Comparison of ENCODE assay signal across 7 mouse cellular contexts in genomic region chr10:68135416-68135815, GRCm38 (mm10).
A peak's percentile ranks its signal among the peaks of the same experiment; 100 is the strongest.
DNase-seq lines count a peak whose midpoint lies in the region; ATAC-seq and TF ChIP-seq lines count a peak whose summit lies in the region.

No protein-coding gene starts in this region.

- H3K4me1 ChIP-seq in ES-Bruce4 (ENCODE audit: control insufficient read depth, insufficient read depth, low read length) = peaks cover 7% of the 10 kb centered on the region
- H3K4me1 ChIP-seq in brown adipose tissue, adult 24 weeks (ENCODE audit: control insufficient read depth, insufficient read depth, insufficient read length, low read length) = peaks cover 15% of the 10 kb centered on the region; the same call in 1 of the 2 replicates
- peaks cover 11% of the 10 kb centered on the region; the same call in 1 of the 2 replicates for H3K4me1 ChIP-seq in hindbrain, postnatal 0 days (ENCODE audit: insufficient read depth, low read length)

- peak overlapping the region; percentile 98 for H3K27ac ChIP-seq in ES-Bruce4 (ENCODE audit: insufficient read depth, low read length)
- H3K27ac ChIP-seq in brown adipose tissue, adult 24 weeks (replicated peaks; ENCODE audit: low read depth, low read length) = peak overlapping the region; percentile 93
- H3K27ac ChIP-seq in hindbrain, postnatal 0 days = no peak overlapping the region

- DNase-seq in hindbrain, postnatal 0 days (ENCODE audit: low spot score) = no peak
- peak; percentile 73 for DNase-seq in lung, postnatal 25 days (ENCODE audit: low spot score)
- DNase-seq in gastrocnemius, postnatal 10 days = no peak
- DNase-seq in thymus, postnatal 36 days = no peak
- no peak for DNase-seq in frontal cortex, postnatal 10 days (ENCODE audit: low spot score in 2 of 2)

- no peak for TF ChIP-seq CTCF in ES-Bruce4 (IDR thresholded peaks at IDR 0.05; ENCODE audit: low read depth, low read length)
- no peak for TF ChIP-seq CTCF in hindbrain, postnatal 0 days (IDR thresholded peaks at IDR 0.05; ENCODE audit: low read depth)

- WGBS in hindbrain, postnatal 0 days = 19% methylated on average over 4 of the region's 4 CpGs

- H3K9me3 ChIP-seq in ES-Bruce4 (replicated peaks; ENCODE audit: control insufficient read depth, insufficient read depth, low read length, poor library complexity, severe bottlenecking) = no peaks in the 10 kb centered on the region
- H3K9me3 ChIP-seq in hindbrain, postnatal 0 days (ENCODE audit: low read length) = no peaks in the 10 kb centered on the region

- no peaks in the 10 kb centered on the region for H3K27me3 ChIP-seq in ES-Bruce4 (ENCODE audit: control insufficient read depth, insufficient read depth, low read length, poor library complexity, severe bottlenecking)
- no peaks in the 10 kb centered on the region for H3K27me3 ChIP-seq in hindbrain, postnatal 0 days (ENCODE audit: insufficient read depth, low read length)

- TF ChIP-seq EP300 in ES-Bruce4 (IDR thresholded peaks at IDR 0.05; ENCODE audit: insufficient read depth, low read depth, low read length) = no peak

- H3K4me3 ChIP-seq in ES-Bruce4 (ENCODE audit: low read depth, low read length) = peak overlapping the region; percentile 82
- H3K4me3 ChIP-seq in brown adipose tissue, adult 24 weeks (ENCODE audit: insufficient read depth, low read depth, low read length) = peak overlapping the region; percentile 85
- peak overlapping the region; percentile 38 for H3K4me3 ChIP-seq in hindbrain, postnatal 0 days (ENCODE audit: low read length)

- no peak for ATAC-seq in hindbrain, postnatal 0 days

- H3K36me3 ChIP-seq in ES-Bruce4 (ENCODE audit: control insufficient read depth, insufficient read depth, low read length, poor library complexity, severe bottlenecking) = peaks cover 43% of the 10 kb centered on the region
- no peaks in the 10 kb centered on the region for H3K36me3 ChIP-seq in hindbrain, postnatal 0 days (ENCODE audit: insufficient read depth, low read length)

- TF ChIP-seq POLR2A in ES-Bruce4 (IDR thresholded peaks at IDR 0.05; ENCODE audit: insufficient read depth, low read length) = no peak

- H3K9ac ChIP-seq in ES-Bruce4 (ENCODE audit: low read depth, poor library complexity, severe bottlenecking) = peak overlapping the region; percentile 87
- no peak overlapping the region for H3K9ac ChIP-seq in hindbrain, postnatal 0 days (replicated peaks; ENCODE audit: low read length)

- H3K4me2 ChIP-seq in hindbrain, postnatal 0 days (ENCODE audit: low read depth, low read length) = peak overlapping the region; percentile 62
